ENCODE assay signal across 9 mouse cellular contexts in genomic region chr3:50076979-50077378, GRCm38 (mm10).
DNase-seq lines count a peak whose midpoint lies in the region; ATAC-seq lines count a peak whose summit lies in the region.
"Had no signal": no experiment of that assay in that cellular context is flagged by ENCODE, and none has a peak within 500 bp of the region (broad histone marks: within the 10 kb centered on the region; RNA-seq: fewer than 3 reads in every experiment).

No protein-coding gene starts in this region.

- H3K4me2 ChIP-seq in heart, embryonic 11.5 days = no peak overlapping the region

- no peak for ATAC-seq in heart, embryonic 11.5 days (replicated peaks; ENCODE audit: insufficient number of reproducible peaks, low FRiP score, low TSS enrichment)
- peak; percentile 54; the same call in 1 of the 2 replicates for ATAC-seq in common myeloid progenitor, adult 5-6 weeks (replicated peaks; ENCODE audit: low read depth, poor library complexity, severe bottlenecking)

- intact Hi-C loops in heart, postnatal 14 days (cut with DNase I) = loop anchor here (5.0 to 10.0 kb wide), 6 partner anchors 132 to 985 kb away; partner anchors contain the start of gene Pcdh18
- intact Hi-C loops in left cerebral cortex, postnatal 10 days (cut with DNase I) = loop anchor here (5.0 kb wide), 1 partner anchor 985 kb away; no protein-coding TSS in a partner anchor

- no peaks in the 10 kb centered on the region for H3K27me3 ChIP-seq in heart, embryonic 11.5 days (ENCODE audit: control insufficient read depth, insufficient read depth, low read length)

- peak; percentile 61 for DNase-seq in heart, adult 8-10 months (ENCODE audit: low spot score)
- peak; percentile 91 for DNase-seq in NIH3T3 (ENCODE audit: low read depth)
- DNase-seq in heart, postnatal 14 days = peak; percentile 47 to 73
- DNase-seq in left cerebral cortex, postnatal 10 days (ENCODE audit: extremely low spot score in 1 of 2, low spot score in 2 of 2) = peak; percentile 22 to 44
- DNase-seq in ovary, postnatal 10 days (ENCODE audit: low spot score) = peak; percentile 21
- DNase-seq in spleen, adult 18-20 months = no peak

- no peak overlapping the region for H3K4me3 ChIP-seq in heart, embryonic 11.5 days (ENCODE audit: low read depth, low read length)

- no peak overlapping the region for H3K9ac ChIP-seq in heart, embryonic 11.5 days (ENCODE audit: low read depth, low read length)

- H3K27ac ChIP-seq in heart, embryonic 11.5 days (ENCODE audit: low read depth, low read length) = no peak overlapping the region
- H3K27ac ChIP-seq: macrophage had no signal

- H3K36me3 ChIP-seq in heart, embryonic 11.5 days (ENCODE audit: control insufficient read depth, insufficient read depth, low read length) = no peaks in the 10 kb centered on the region

- H3K4me1 ChIP-seq in heart, embryonic 11.5 days (ENCODE audit: control insufficient read depth, insufficient read depth, low read length) = no peaks in the 10 kb centered on the region

- 18% methylated on average over 7 of the region's 7 CpGs for WGBS in heart, embryonic 11.5 days (ENCODE audit: insufficient replicate concordance)

- H3K9me3 ChIP-seq in heart, embryonic 11.5 days (replicated peaks; ENCODE audit: control insufficient read depth, low read length) = no peaks in the 10 kb centered on the region

Comparison
In these comparisons a context has a peak if more than half of its experiments do, and no peak if none do; other contexts are left out.
1. DNase-seq: peak in heart, adult 8-10 months (single experiment), NIH3T3 (single experiment), heart, postnatal 14 days (2 of 2), left cerebral cortex, postnatal 10 days (2 of 2) and ovary, postnatal 10 days (single experiment); none in spleen, adult 18-20 months (0 of 2).